Mouse (Mus musculus): Measurements from ENCODE around the gene Stoml1.

GRCm38 (mm10) chr9:58297065-58297464, 44.1 kb downstream of the Stoml1 start:
- TF ChIP-seq CTCF (conservative IDR thresholded peaks at IDR 0.05; ENCODE audit: insufficient read depth, insufficient read length, low read depth, low read length) (no peak), POLR2A (IDR thresholded peaks at IDR 0.05; ENCODE audit: low read depth, low read length) (no peak)

Data from kidney, adult 2 months (tissue).